Mouse (Mus musculus) liver, embryonic 16.5 days (tissue): ENCODE results near the gene Ahnak2. TPM values are rescaled to one million over a fixed set of nuclear protein-coding genes. Genes with fewer than 3 reads are reported as not detected.

Experiments used
- ATAC-seq: fragments of 200-750 bp; cut with Nextera tagmentation; 2 replicates; pipeline ENCODE4 v1.8.0; 2017; ENCODE audit warnings: low read depth, mild to moderate bottlenecking, moderate number of reproducible peaks, moderate library complexity
- H3K27ac ChIP-seq: fragments of 300-500 bp; sonication (generic); 2 replicates; pipeline ENCODE4 v1.5.1; 2014; ENCODE audit warnings: mild to moderate bottlenecking, low read length
- H3K27me3 ChIP-seq: fragments of 300-500 bp; sonication (generic); 2 replicates; pipeline ENCODE4 v1.6.1; 2014; ENCODE audit warnings: low read depth, low read length, mixed read lengths; ENCODE audit not compliant: control insufficient read depth, insufficient read depth
- H3K36me3 ChIP-seq: fragments of 300-500 bp; sonication (generic); 2 replicates; pipeline ENCODE4 v1.6.1; 2014; ENCODE audit warnings: mild to moderate bottlenecking; ENCODE audit not compliant: control insufficient read depth, insufficient read depth
- H3K4me1 ChIP-seq: fragments of 300-500 bp; sonication (generic); 2 replicates; pipeline ENCODE4 v1.6.1; 2014; ENCODE audit warnings: low read depth, low read length, mixed read lengths; ENCODE audit not compliant: control insufficient read depth
- H3K4me2 ChIP-seq: fragments of 300-500 bp; sonication (generic); 2 replicates; pipeline ENCODE4 v1.6.1; 2014; ENCODE audit warnings: low read depth, low read length, mixed read lengths
- H3K4me3 ChIP-seq: fragments of 300-500 bp; sonication (generic); 2 replicates; pipeline ENCODE4 v1.5.1; 2014; ENCODE audit warnings: low read depth, mild to moderate bottlenecking, low read length
- H3K9ac ChIP-seq: fragments of 300-500 bp; sonication (generic); 2 replicates; pipeline ENCODE4 v1.6.1; 2014; ENCODE audit warnings: low read depth, low read length
- H3K9me3 ChIP-seq: fragments of 300-500 bp; sonication (generic); replicated peaks from 2 replicates; pipeline ENCODE4 v1.6.1; 2016; ENCODE audit warnings: low read length; ENCODE audit not compliant: control insufficient read depth
- WGBS: fragments of 180-500 bp; shearing (Covaris S2); extraction: QIAGEN DNeasy Blood & Tissue Kit; methylation state at CpG from one replicate; pipeline ENCODE4 v1.1.7; 2014; ENCODE audit not compliant: insufficient replicate concordance; 5-methylcytosine and 5-hydroxymethylcytosine counted together
- polyA plus RNA-seq: library from polyadenylated mRNA; unstranded; fragments of >200 nt; fragmentation: Nextera tagmentation; extraction: Ambion mirVana; gene quantifications from 2 replicates; pipeline ENCODE4 v1.2.1, GENCODE M21; 2015

Ahnak2 gene
- polyA plus RNA-seq, 1 experiment from 2014 or later: 0.26 TPM

DNA sequence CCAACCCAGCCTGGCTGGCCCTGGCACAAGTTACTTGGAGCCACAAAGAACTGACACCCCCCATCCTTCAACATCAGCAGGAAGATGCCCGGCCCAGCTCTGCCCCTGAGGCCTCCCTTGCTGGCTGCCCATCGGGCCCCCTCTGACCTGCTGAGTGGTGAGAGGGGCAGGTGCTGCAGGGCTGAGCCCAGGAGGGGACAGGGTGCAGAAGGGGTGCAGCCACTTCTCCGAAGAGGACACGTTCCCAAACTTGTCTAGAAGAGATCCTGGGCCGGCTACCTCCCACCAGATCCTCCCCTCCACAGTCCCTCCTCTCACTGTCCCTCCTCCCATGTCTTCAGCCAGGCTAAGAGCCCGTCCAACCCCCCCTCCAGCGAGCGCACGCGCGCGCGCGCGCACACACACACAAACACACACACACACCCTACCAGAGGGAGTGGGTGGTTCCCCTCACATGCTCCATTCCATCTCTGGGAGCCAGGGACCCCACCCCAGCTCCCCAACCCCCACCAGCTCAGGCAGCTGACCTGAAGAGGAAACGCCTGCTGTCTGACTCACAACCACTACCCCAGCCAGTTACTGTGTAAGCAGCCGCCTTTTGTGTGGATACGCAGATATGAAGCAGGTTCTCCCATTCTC is 6.9 kb downstream of the Ahnak2 start:
- Histone ChIP-seq H3K4me1 (no peaks in the 10 kb centered on the region), H3K9ac (no peak overlapping the region), H3K4me3 (no peak overlapping the region), H3K27ac (no peak overlapping the region), H3K4me2 (no peak overlapping the region), H3K9me3 (no peaks in the 10 kb centered on the region), H3K36me3 (no peaks in the 10 kb centered on the region), H3K27me3 (peaks cover 8% of the 10 kb centered on the region; the same call in 1 of the 2 replicates)
- 31% methylated on average over 18 of the region's 18 CpGs for WGBS
- no peak for ATAC-seq

DNA sequence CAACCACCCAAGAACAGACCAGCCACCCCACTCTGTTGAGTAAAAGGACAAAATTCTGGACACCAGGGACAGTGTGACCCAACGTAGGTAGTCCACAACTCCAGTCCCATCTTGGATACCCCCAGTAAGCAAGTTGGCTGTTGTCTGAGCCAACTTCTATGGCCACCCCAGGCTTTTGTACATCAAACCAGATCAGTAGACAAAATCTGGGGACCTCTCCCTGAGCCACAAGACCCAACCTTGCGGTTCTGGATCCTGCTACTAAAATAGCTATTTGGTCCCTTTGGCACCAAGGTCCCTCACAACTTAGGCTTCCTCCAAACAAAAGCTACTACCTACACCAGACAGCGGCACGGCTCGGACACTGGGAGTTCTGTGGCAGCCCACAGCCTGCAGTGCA is 7.5 kb downstream of the Ahnak2 start:
- no peak overlapping the region for H3K4me3 ChIP-seq
- no peak for ATAC-seq
- peaks cover 8% of the 10 kb centered on the region; the same call in 1 of the 2 replicates for H3K27me3 ChIP-seq
- no peak overlapping the region for H3K4me2 ChIP-seq
- no peak overlapping the region for H3K27ac ChIP-seq
- whole genome bisulfite sequencing: 60% methylated on average over 5 of the region's 5 CpGs
- H3K9ac ChIP-seq: no peak overlapping the region
- H3K9me3 ChIP-seq: no peaks in the 10 kb centered on the region
- H3K36me3 ChIP-seq: no peaks in the 10 kb centered on the region
- no peaks in the 10 kb centered on the region for H3K4me1 ChIP-seq

DNA sequence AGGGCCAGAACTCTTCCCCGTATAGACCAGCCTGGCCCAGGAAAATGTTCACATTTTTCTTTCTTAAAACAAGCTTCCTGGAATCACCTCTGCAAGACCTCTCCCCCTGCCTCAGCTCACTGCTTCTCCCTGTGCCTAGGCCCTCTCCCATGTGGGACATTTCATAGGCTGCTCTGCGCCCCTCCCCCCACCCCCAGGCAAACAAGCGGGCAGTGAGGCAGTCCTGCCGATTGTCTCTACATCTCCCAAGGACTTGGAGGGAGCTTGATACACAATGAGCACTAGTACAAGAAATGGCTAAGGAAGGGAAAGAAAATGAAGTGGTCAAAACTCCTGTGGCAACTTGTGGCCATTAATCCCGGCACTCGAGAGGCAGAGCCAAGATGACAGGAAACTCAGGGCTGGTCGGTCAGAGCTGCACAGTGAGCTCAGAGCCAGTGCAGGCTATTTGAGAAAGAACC is 8.1 kb downstream of the Ahnak2 start:
- H3K36me3 ChIP-seq: no peaks in the 10 kb centered on the region
- no peaks in the 10 kb centered on the region for H3K9me3 ChIP-seq
- no peak overlapping the region for H3K4me2 ChIP-seq
- ATAC-seq: no peak
- H3K4me1 ChIP-seq: no peaks in the 10 kb centered on the region
- H3K27me3 ChIP-seq: peaks cover 8% of the 10 kb centered on the region; the same call in 1 of the 2 replicates
- no peak overlapping the region for H3K4me3 ChIP-seq
- WGBS: 34% methylated on average over 7 of the region's 7 CpGs
- H3K9ac ChIP-seq: no peak overlapping the region
- no peak overlapping the region for H3K27ac ChIP-seq

GRCm38 (mm10) chr12:112793601-112794355 is 8.7 kb downstream of the Ahnak2 start:
- 57% methylated on average over 13 of the region's 13 CpGs for WGBS
- no peak for ATAC-seq
- no peak overlapping the region for H3K27ac ChIP-seq

DNA sequence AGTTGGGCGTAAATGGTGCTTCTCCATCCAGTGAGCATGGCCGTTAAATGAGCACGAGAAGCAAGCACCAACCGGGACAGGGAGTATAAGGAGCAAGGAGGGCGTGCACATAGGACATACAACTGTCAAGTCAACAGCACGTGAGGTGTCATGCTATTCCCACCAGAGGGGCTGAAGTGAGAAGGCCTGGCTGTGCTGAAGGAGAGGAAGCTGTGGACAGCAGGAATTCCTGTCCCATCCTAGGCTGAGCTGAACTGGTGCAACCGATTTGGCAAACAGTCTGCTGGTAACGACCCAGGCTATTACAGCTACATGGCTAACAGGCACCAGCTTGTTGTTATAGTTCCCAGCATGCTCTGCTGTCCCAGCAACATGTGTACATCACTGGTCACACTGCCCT is 11.4 kb downstream of the Ahnak2 start:
- Histone ChIP-seq H3K4me3 (no peak overlapping the region), H3K27me3 (peaks cover 8% of the 10 kb centered on the region; the same call in 1 of the 2 replicates), H3K4me2 (no peak overlapping the region), H3K27ac (no peak overlapping the region), H3K36me3 (no peaks in the 10 kb centered on the region), H3K9ac (no peak overlapping the region), H3K9me3 (no peaks in the 10 kb centered on the region), H3K4me1 (no peaks in the 10 kb centered on the region)
- 57% methylated on average over 8 of the region's 8 CpGs for WGBS
- ATAC-seq: no peak

More at GRCm38 (mm10) chr12:112793601-112794355, 8.7 kb downstream of the Ahnak2 start:
- Histone ChIP-seq H3K4me1 (no peaks in the 10 kb centered on the region), H3K9ac (no peak overlapping the region), H3K36me3 (no peaks in the 10 kb centered on the region), H3K27me3 (peaks cover 8% of the 10 kb centered on the region; the same call in 1 of the 2 replicates), H3K4me3 (no peak overlapping the region), H3K9me3 (no peaks in the 10 kb centered on the region), H3K4me2 (no peak overlapping the region)

GRCm38 (mm10) chr12:112774481-112774880 is 28.0 kb downstream of the Ahnak2 start:
- Histone ChIP-seq H3K4me3 (no peak overlapping the region), H3K27ac (no peak overlapping the region), H3K36me3 (no peaks in the 10 kb centered on the region), H3K9ac (no peak overlapping the region), H3K4me2 (no peak overlapping the region), H3K4me1 (no peaks in the 10 kb centered on the region), H3K27me3 (no peaks in the 10 kb centered on the region), H3K9me3 (peaks cover 4% of the 10 kb centered on the region)
- 72% methylated on average over 10 of the region's 10 CpGs for WGBS
- no peak for ATAC-seq

DNA sequence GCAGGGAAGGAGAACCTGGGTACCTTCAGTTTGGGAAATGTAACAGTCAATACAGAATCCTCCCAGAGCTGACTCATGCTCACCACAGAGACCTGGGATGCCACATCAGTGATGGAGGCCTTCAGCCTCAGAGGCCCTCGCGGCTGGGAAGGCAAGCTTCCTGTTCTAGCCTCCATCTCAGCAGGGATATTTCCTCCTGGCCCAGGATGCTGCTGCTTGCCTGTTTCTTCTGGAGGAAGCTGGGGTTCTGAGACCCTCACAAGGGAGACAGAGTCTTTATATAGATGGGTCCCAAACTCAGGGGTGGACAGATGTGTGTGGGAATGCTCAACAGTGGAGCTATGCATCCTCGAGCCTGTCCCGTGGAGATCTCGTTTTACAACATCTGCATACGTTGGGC is 28.4 kb downstream of the Ahnak2 start:
- no peak for ATAC-seq
- no peak overlapping the region for H3K27ac ChIP-seq
- peaks cover 4% of the 10 kb centered on the region for H3K9me3 ChIP-seq
- H3K4me3 ChIP-seq: no peak overlapping the region
- no peak overlapping the region for H3K4me2 ChIP-seq
- no peaks in the 10 kb centered on the region for H3K27me3 ChIP-seq
- H3K36me3 ChIP-seq: no peaks in the 10 kb centered on the region
- WGBS: 48% methylated on average over 6 of the region's 6 CpGs
- H3K4me1 ChIP-seq: no peaks in the 10 kb centered on the region
- H3K9ac ChIP-seq: no peak overlapping the region

- ATAC-seq: no peak
Observed at GRCm38 (mm10) chr12:112773366-112773765, 29.1 kb downstream of the Ahnak2 start.

DNA sequence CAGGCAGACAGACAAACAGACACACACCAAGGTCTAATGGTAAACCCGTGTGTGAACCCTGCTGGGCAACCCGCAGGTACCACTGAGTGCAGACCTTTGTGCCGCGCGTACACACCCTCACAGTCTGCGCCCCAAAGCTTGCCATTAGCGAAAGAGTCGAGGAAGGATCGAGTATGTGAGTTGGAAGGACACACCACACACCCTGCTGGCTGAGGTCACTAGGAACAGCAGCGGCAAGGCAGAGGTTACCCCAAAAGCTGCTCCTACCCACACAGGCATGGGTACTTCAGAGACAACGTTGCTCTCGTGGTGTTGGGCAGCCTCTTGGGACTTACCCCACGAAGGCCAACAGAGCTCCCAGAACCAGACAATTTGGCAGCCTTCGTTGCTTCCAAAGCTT is 30.2 kb downstream of the Ahnak2 start:
- H3K4me2 ChIP-seq: no peak overlapping the region
- peaks cover 4% of the 10 kb centered on the region for H3K9me3 ChIP-seq
- H3K27me3 ChIP-seq: no peaks in the 10 kb centered on the region
- H3K36me3 ChIP-seq: no peaks in the 10 kb centered on the region
- WGBS: 77% methylated on average over 14 of the region's 14 CpGs
- H3K4me1 ChIP-seq: no peaks in the 10 kb centered on the region
- no peak overlapping the region for H3K4me3 ChIP-seq
- H3K27ac ChIP-seq: no peak overlapping the region
- ATAC-seq: no peak
- H3K9ac ChIP-seq: no peak overlapping the region

More at GRCm38 (mm10) chr12:112773366-112773765, 29.1 kb downstream of the Ahnak2 start:
- H3K27ac ChIP-seq: no peak overlapping the region
- no peaks in the 10 kb centered on the region for H3K27me3 ChIP-seq
- no peak overlapping the region for H3K9ac ChIP-seq
- H3K4me3 ChIP-seq: no peak overlapping the region
- H3K9me3 ChIP-seq: peaks cover 4% of the 10 kb centered on the region
- no peaks in the 10 kb centered on the region for H3K36me3 ChIP-seq
- H3K4me1 ChIP-seq: no peaks in the 10 kb centered on the region
- 40% methylated on average over 9 of the region's 9 CpGs for WGBS
- H3K4me2 ChIP-seq: no peak overlapping the region
